Mouse (Mus musculus): ENCODE measurements at regions not wholly inside any gene's neighbourhood (a gene's known extent, or its start where the extent isn't known, plus 50 kb on each side); places are given as distances from the start of the nearest gene placed in this dataset.

DNA sequence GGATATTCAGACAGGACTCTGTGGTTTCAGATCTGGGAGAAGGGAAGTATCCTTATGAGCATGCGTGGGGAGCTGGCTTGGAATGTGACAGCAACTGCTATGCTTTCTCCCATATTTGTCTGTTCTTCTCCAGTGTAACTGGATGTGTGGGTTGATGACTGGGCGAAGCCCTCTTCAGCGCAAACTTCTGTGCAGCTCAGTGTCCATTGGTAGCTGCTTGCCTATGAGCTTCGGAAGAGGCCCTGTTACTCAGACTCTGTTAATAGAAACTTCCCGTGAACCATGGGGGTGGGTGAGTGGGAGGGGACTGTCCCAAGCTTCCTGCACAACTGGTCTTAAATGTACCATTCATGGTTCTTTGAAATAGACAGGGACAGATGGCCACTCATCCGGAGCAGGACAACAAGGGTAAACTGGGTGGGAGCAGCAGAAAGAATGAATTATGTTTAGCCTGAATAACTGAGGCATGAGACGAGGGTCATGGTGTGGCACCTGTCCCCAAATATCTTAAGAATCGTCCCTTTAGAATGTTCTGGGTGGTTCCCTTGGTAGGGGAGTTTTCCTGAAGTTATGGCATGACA, 141.1 kb upstream of the Plxnc1 start:
- DNase-seq, result no peak

DNA sequence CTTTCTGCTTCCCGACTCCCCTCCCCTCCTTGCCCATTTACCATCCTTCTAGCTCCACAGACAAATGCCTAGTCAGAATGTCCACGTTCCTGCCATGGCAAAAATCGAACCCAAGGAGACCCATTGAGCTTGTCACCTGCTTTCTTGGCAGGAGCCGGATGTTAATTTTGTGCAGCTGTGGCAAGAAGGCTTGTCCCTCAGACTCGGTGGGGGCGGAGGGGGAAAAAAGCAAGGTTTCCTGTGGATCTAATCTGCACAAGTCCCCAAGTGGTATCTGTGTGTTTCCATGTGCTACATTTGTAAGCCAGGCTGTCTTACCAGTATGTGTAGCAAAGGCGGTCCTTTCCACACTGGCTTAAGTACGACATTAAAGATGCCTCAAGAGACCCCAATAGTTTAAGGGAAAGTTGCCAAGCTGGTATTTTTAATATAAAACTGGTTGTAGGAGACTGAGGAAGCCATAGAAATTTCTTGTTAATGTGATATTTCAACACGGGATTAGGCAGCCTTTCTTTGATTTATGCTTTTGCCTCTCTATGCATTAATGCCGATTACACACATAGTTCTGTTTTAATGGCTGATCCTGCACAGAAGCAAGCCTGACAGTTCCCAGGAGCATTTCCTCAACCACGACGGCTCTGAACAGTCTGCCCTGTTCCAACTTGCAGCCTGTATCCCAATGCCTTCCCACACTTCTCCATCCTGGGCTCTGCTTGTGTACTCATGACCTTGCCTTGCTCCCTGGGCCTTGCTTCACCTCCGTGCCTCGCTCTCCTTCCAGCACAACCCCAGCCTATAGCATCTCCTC, 138.9 kb upstream of the Plxnc1 start:
- DNase-seq, result no peak

DNA sequence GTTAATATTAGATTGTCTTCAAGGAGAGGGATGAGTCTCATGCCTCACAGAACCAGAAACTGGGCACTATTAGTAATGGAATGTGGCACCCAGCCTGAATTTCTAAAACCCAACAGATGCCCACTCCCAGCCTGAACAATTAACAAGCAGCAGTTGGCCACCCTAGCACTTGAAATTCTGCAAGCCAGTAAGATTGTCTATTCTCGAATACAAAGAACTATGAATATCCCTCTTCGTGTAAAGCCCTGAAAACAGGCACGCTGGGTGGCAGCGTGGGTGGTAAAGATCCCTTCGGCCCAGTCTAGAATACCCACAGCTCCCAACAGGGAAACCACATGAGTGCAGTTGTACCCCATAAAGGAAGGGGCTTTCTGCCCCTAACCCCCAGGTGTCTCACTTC, 138.0 kb upstream of the Plxnc1 start:
- no peak for DNase-seq

GRCm38 (mm10) chr10:95079979-95080378, 135.3 kb upstream of the Plxnc1 start:
- no peak for DNase-seq

- DNase-seq, result no peak
Observed at GRCm38 (mm10) chr10:95076421-95076820, 131.8 kb upstream of the Plxnc1 start.

- DNase-seq, result no peak
Observed at GRCm38 (mm10) chr10:95075897-95076296, 131.3 kb upstream of the Plxnc1 start.

GRCm38 (mm10) chr10:95074959-95075590, 130.4 kb upstream of the Plxnc1 start:
- DNase-seq, result no peak

- no peak for DNase-seq
Observed at GRCm38 (mm10) chr10:95074381-95074780, 129.7 kb upstream of the Plxnc1 start.

DNA sequence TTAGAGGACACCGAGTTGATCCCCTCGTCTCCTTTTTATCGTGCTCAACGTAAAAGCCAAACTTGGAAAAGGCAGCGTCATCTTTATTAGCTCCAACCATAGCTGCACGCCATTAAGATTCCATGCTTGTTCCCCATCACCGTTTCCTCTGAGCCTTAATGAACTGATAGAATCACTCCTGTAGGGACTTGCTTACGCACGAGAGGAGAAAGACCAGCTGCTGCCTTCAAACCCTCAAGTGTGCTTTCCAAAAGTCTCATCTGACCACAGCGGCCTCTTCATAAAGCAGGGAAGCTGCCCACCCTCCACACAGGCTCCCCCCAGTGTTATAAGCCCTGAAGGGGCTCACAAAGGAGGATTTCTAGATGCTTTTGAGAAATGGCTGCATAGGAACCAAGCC, 123.3 kb upstream of the Plxnc1 start:
- no peak for DNase-seq

DNA sequence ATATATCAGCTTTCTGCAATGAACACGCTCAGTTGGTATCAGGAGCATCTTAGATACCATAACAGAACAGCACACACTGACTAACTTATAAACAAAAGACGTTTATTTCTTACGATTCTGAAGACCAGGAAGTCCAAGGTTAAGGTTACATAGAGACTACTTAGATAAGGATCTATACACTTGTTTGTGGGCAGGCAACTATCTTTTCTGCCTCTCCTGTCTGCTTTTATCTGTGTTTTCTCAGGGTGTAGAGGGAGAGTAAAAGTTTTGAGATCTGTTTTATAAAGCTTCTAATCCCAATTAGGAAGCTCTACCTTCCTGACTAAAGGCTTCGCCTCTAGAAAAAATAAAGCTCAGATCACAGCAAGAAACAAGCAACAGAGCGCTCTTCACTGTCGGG, 122.1 kb upstream of the Plxnc1 start:
- no peak for DNase-seq

DNA sequence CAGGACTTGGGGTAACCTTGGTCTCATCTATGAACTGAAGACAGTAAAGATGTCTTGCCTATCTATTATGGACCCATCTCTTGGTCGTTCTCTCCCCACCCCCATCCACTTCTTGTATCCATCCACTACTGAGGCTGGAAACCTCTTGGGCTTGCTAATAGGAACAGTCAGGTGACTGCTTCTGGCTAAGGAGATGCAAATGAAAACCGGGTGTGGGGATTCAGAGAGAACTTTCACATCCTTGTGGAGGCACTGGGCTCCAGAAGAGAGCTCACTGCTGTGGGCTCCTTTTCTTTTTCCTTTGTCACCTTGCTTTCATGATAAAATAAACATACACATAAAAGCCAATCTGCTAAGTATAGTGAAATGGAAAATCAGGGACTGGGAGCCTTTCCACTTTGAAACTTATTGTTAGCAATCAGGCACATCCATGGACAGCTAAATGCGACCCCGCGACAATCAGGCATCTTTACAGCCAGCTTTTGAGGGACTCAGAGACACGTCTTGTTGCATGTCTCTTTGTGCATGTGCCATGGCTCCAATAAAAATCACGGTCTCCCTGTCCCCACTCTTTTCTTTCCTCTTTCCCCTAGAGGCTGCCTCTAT, 115.0 kb upstream of the Plxnc1 start:
- no peak for DNase-seq

DNA sequence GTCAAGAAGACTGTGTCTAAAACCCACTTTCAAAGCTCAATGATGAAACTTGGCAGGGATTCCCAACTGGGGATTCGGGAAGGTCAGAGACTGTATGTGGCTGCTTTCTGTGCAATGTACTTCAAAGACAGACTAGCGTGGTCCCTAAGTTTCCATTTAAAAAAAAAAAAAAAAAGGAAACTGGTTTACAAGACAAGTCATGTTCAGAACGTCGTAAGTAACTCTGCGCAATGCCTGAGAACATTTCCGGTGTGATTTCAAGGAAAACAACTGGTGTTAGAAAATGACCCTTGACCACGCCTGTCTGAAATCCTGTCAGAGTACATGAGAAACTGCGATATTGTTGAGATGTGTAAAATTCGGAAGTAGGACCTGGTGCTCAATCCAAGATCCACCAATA, 114.4 kb upstream of the Plxnc1 start:
- DNase-seq, result no peak

DNA sequence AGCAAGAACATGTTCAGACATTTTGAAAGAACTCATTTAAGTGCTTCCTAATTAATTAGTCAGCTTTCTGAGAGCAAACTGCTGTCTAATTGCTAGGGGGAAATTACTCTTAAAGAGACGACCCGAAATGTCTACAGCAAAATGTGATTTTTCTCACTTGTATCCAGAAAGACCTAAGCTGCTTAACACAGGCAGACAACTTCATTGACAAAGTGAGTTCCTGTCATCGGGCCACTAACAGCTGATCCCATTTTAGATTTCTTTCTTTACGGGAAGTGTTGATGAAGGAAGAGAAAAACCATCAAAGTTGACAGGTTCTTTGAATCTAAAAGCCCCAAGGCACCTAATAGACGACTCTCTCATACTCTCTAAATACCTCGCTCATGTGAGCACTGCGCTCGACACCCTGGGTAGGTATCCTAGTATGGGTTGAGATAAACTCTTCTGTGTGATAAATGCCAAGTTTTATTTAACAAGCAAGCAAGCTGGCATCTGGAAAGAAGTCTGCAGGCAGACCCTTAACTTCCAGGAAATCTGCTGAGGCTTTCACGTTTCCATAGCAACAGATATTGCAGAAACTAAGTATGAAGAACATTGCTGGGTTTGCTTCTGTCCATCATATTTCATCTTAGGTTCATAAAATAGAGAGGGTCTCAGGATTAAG, 112.5 kb upstream of the Plxnc1 start:
- DNase-seq, result no peak

- DNase-seq, result no peak
Observed at GRCm38 (mm10) chr10:95056541-95056940, 111.9 kb upstream of the Plxnc1 start.

GRCm38 (mm10) chr10:95054869-95055268, 110.2 kb upstream of the Plxnc1 start:
- DNase-seq, result no peak

DNA sequence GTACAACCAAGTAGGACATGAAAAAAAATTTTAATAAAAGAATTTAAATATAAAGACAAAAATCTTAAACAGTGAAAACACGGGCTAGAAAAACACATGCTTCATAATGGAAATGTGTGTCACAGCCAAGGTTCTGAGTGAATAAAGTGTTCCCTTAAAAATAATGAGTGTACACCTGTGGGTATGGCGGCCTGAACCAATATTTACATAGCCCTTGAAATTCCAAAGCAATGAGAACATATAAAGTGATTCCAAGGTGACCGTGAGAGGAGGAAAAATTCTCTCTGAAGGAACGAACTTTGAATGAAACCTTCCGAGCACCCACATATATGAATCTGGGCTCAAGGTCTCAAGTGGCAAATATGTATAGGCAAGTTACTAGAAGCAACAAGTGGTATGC, 104.2 kb upstream of the Plxnc1 start:
- no peak for DNase-seq

GRCm38 (mm10) chr10:95043978-95044377, 99.3 kb upstream of the Plxnc1 start:
- DNase-seq, result no peak

GRCm38 (mm10) chr10:95040258-95040895, 95.7 kb upstream of the Plxnc1 start:
- DNase-seq, result no peak

DNA sequence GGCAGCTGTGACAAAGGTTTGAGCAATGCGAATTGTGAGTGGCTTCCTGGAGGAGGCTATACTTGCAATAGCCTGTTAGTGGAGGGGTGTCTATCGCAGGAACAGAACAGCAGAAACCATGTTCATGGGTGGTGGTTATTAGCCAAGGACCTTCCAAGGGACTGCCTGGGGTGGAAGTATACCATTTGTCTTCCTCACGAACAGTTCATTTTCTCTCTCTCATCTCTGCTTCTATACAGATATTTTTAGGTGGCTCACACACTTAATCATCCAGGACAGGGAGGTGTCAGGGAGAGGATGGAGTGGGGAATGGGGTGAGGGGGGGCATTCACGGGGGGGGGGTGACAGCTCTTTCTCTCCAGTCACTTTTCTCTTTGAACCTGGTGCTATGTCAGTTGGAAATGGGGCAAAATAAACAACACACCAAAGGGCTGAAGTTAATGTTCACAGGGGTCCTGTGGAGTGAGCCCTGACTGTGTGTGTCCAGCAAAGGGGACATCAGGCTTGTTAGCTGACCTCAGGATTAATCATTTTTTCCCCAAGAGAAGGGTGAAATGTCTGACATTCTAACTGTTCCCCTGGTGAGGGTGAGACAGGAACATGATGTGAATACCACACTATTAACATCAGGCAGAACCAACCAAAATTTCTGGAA, 91.5 kb upstream of the Plxnc1 start:
- DNase-seq, result no peak

GRCm38 (mm10) chr10:95035371-95035770, 90.7 kb upstream of the Plxnc1 start:
- DNase-seq, result no peak

GRCm38 (mm10) chr10:95034566-95034965, 89.9 kb upstream of the Plxnc1 start:
- DNase-seq, result no peak
